Mouse (Mus musculus) heart, embryonic 11.5 days (tissue): ENCODE results near the gene Commd8. TPM values are rescaled to one million over a fixed set of nuclear protein-coding genes. Genes with fewer than 3 reads are reported as not detected.
A peak's percentile ranks its signal among the peaks of the same experiment; 100 is the strongest.

Experiments used
- ATAC-seq: fragments of 200-750 bp; cut with Nextera tagmentation; replicated peaks from 2 replicates; pipeline ENCODE4 v1.8.0; 2017; ENCODE audit warnings: moderate library complexity; ENCODE audit not compliant: insufficient number of reproducible peaks, low FRiP score, low TSS enrichment
- H3K27ac ChIP-seq: fragments of 300-500 bp; sonication (generic); 2 replicates; pipeline ENCODE4 v1.5.1; 2014; ENCODE audit warnings: mild to moderate bottlenecking, low read depth, low read length
- H3K27me3 ChIP-seq: fragments of 300-500 bp; sonication (generic); 2 replicates; pipeline ENCODE4 v1.6.1; 2014; ENCODE audit warnings: mild to moderate bottlenecking, low read length, mixed read lengths; ENCODE audit not compliant: control insufficient read depth, insufficient read depth
- H3K36me3 ChIP-seq: fragments of 300-500 bp; sonication (generic); 2 replicates; pipeline ENCODE4 v1.6.1; 2014; ENCODE audit warnings: mild to moderate bottlenecking, low read length, moderate library complexity, mixed read lengths; ENCODE audit not compliant: control insufficient read depth, insufficient read depth
- H3K4me1 ChIP-seq: fragments of 300-500 bp; sonication (generic); 2 replicates; pipeline ENCODE4 v1.6.1; 2014; ENCODE audit warnings: low read length; ENCODE audit not compliant: control insufficient read depth, insufficient read depth
- H3K4me2 ChIP-seq: fragments of 300-500 bp; sonication (generic); 2 replicates; pipeline ENCODE4 v1.6.1; 2014; ENCODE audit warnings: mild to moderate bottlenecking, moderate library complexity
- H3K4me3 ChIP-seq: fragments of 300-500 bp; sonication (generic); 2 replicates; pipeline ENCODE4 v1.5.1; 2014; ENCODE audit warnings: low read depth, low read length
- H3K9ac ChIP-seq: fragments of 300-500 bp; sonication (generic); 2 replicates; pipeline ENCODE4 v1.6.1; 2014; ENCODE audit warnings: mild to moderate bottlenecking, low read depth, low read length, moderate library complexity
- H3K9me3 ChIP-seq: fragments of 300-500 bp; sonication (generic); replicated peaks from 2 replicates; pipeline ENCODE4 v1.6.1; 2016; ENCODE audit warnings: low read length; ENCODE audit not compliant: control insufficient read depth
- WGBS: fragments of 180-500 bp; shearing (Covaris S2); extraction: QIAGEN DNeasy Blood & Tissue Kit; methylation state at CpG from one replicate; pipeline ENCODE4 v1.1.7; 2014; ENCODE audit not compliant: insufficient replicate concordance; 5-methylcytosine and 5-hydroxymethylcytosine counted together
- polyA plus RNA-seq: library from polyadenylated mRNA; unstranded; fragments of >200 nt; fragmentation: Nextera tagmentation; extraction: Ambion mirVana; gene quantifications from 2 replicates; pipeline ENCODE4 v1.2.1, GENCODE M21; 2014

Gene Commd8
- polyA plus RNA-seq, 1 experiment from 2014 or later, result 131 TPM

GRCm38 (mm10) chr5:72182804-72183203 is 14.8 kb upstream of the Commd8 start:
- Histone ChIP-seq H3K9me3 (no peaks in the 10 kb centered on the region), H3K4me3 (no peak overlapping the region), H3K36me3 (no peaks in the 10 kb centered on the region), H3K4me1 (peaks cover 5% of the 10 kb centered on the region; the same call in 1 of the 2 replicates), H3K27ac (no peak overlapping the region), H3K9ac (no peak overlapping the region), H3K27me3 (no peaks in the 10 kb centered on the region), H3K4me2 (no peak overlapping the region)
- ATAC-seq, result 0 out of 2 replicates have a peak, but pooled peaks have one; percentile 59
- 81% methylated on average over 4 of the region's 4 CpGs for WGBS

DNA sequence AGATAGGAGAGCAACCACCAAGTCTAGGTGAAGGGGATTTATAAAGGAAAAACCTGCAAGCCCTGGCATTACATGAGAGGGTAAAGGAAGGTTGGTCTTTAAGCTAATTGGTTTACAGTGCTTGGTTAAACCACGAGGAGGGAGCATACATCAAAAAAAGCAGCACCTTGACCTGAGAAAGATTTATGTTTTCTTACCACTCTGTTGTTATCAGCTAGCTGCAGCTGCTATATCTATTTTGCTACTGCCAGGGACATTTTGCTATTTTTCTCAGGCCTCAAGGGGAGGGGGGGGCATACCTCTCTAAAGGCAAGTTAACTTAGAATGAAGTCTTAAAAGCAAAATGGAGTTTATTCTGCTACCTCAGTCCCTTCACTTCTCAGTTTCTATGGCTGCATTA is 13.2 kb upstream of the Commd8 start:
- Histone ChIP-seq H3K27ac (no peak overlapping the region), H3K36me3 (no peaks in the 10 kb centered on the region), H3K27me3 (no peaks in the 10 kb centered on the region), H3K4me2 (no peak overlapping the region), H3K4me3 (no peak overlapping the region), H3K4me1 (peaks cover 5% of the 10 kb centered on the region; the same call in 1 of the 2 replicates), H3K9ac (no peak overlapping the region), H3K9me3 (no peaks in the 10 kb centered on the region)
- 4% methylated on average over 1 of the region's 1 CpGs for WGBS
- no peak for ATAC-seq

GRCm38 (mm10) chr5:72175530-72175929 is 7.5 kb upstream of the Commd8 start:
- H3K4me3 ChIP-seq, result no peak overlapping the region
- WGBS, result 24% methylated on average over 7 of the region's 7 CpGs
- H3K9ac ChIP-seq, result no peak overlapping the region
- no peaks in the 10 kb centered on the region for H3K27me3 ChIP-seq
- H3K9me3 ChIP-seq, result no peaks in the 10 kb centered on the region
- no peaks in the 10 kb centered on the region for H3K4me1 ChIP-seq
- peak overlapping the region; percentile 34 for H3K4me2 ChIP-seq
- H3K36me3 ChIP-seq, result no peaks in the 10 kb centered on the region
- H3K27ac ChIP-seq, result no peak overlapping the region
- no peak for ATAC-seq

- Histone ChIP-seq H3K27ac (no peak overlapping the region), H3K4me3 (no peak overlapping the region), H3K4me2 (peak overlapping the region; percentile 34; the same call in 1 of the 2 replicates), H3K9me3 (no peaks in the 10 kb centered on the region), H3K36me3 (no peaks in the 10 kb centered on the region), H3K4me1 (no peaks in the 10 kb centered on the region), H3K27me3 (no peaks in the 10 kb centered on the region), H3K9ac (no peak overlapping the region)
- 79% methylated on average over 4 of the region's 4 CpGs for WGBS
- no peak for ATAC-seq
Observed at GRCm38 (mm10) chr5:72175050-72175449, 7.1 kb upstream of the Commd8 start.

- Histone ChIP-seq H3K27ac (no peak overlapping the region), H3K36me3 (no peaks in the 10 kb centered on the region), H3K4me1 (no peaks in the 10 kb centered on the region), H3K9me3 (no peaks in the 10 kb centered on the region), H3K4me3 (no peak overlapping the region), H3K27me3 (no peaks in the 10 kb centered on the region), H3K9ac (no peak overlapping the region), H3K4me2 (no peak overlapping the region)
- WGBS, result 46% methylated on average over 1 of the region's 1 CpGs
- no peak for ATAC-seq
Observed at GRCm38 (mm10) chr5:72173521-72173920, 5.5 kb upstream of the Commd8 start.

DNA sequence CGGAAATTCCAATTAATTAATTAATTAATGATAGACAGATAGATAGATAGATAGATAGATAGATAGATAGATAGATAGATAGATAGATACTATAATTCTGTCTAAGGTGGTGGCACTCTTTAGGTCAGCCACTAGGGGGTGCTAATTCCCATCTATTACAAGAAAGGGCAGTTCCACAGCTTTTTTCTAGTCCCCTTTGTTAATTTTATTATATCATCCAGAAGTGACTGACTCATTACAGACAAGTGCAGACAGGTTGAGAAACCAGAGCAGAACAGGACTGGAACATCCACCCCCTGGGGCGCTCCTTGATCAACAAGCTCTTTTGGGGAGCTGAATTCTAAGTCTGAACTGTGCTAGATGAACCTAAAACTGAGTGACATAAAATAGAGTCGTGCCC is 4.7 kb upstream of the Commd8 start:
- Histone ChIP-seq H3K4me3 (no peak overlapping the region), H3K27ac (no peak overlapping the region), H3K9me3 (no peaks in the 10 kb centered on the region), H3K36me3 (no peaks in the 10 kb centered on the region), H3K4me1 (no peaks in the 10 kb centered on the region), H3K9ac (no peak overlapping the region), H3K27me3 (no peaks in the 10 kb centered on the region), H3K4me2 (no peak overlapping the region)
- 33% methylated on average over 3 of the region's 3 CpGs for WGBS
- no peak for ATAC-seq

DNA sequence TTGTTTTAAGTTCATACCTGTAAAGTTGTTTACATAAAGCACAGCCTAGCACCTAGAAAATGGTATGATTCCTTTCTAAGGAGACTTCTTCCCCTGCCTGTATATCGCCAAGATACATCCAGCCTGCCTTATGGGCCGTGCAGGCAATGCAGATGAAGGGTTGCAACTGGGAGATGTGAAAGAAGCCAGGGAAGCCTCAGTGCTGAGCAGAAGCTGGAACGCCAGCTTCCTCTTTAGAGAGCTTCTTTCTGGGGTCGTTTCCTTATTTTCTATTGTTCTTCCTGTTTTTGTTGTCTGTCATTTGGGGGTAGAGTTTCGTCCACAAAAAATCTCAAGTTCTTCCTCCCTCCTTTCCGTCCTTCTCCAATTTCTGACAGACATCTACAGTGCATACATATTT is 2.1 kb upstream of the Commd8 start:
- WGBS, result 58% methylated on average over 6 of the region's 6 CpGs
- H3K4me1 ChIP-seq, result peaks cover 16% of the 10 kb centered on the region
- no peak overlapping the region for H3K9ac ChIP-seq
- no peaks in the 10 kb centered on the region for H3K9me3 ChIP-seq
- H3K4me3 ChIP-seq, result no peak overlapping the region
- H3K4me2 ChIP-seq, result no peak overlapping the region
- ATAC-seq, result no peak
- H3K27me3 ChIP-seq, result no peaks in the 10 kb centered on the region
- H3K36me3 ChIP-seq, result no peaks in the 10 kb centered on the region
- H3K27ac ChIP-seq, result no peak overlapping the region

GRCm38 (mm10) chr5:72168285-72168621 is 264 bp upstream of the Commd8 start:
- peak overlapping the region; percentile 65 for H3K4me3 ChIP-seq
- no peaks in the 10 kb centered on the region for H3K36me3 ChIP-seq
- peak; percentile 36 for ATAC-seq
- peaks cover 16% of the 10 kb centered on the region for H3K4me1 ChIP-seq
- no peaks in the 10 kb centered on the region for H3K27me3 ChIP-seq
- 0% methylated on average over 4 of the region's 4 CpGs for WGBS
- no peaks in the 10 kb centered on the region for H3K9me3 ChIP-seq
- H3K9ac ChIP-seq, result peak overlapping the region; percentile 74; the same call in 1 of the 2 replicates
- peak overlapping the region; percentile 76 for H3K4me2 ChIP-seq
- H3K27ac ChIP-seq, result peak overlapping the region; percentile 7; the same call in 1 of the 2 replicates

DNA sequence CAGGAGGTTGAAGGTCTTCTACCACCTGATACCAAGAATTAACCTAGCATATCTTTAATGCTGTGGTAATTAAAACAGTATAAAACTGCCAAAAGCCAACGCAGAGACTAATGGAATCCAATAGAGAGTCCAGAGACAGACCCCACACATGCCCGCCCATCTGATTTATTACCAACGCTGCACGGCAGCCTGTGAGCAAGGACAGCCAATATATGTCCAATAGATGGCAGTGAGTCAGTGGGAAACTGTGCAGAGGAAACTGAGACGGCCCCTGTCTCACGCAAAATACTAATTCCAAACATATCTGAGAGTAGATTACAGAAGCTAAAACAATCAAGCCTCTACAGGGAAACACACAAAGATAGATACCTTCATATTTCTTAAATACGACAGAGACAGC is 3.6 kb downstream of the Commd8 start:
- 67% methylated on average over 7 of the region's 7 CpGs for WGBS
- no peak for ATAC-seq
- Histone ChIP-seq H3K9ac (no peak overlapping the region), H3K27me3 (no peaks in the 10 kb centered on the region), H3K27ac (no peak overlapping the region), H3K4me2 (no peak overlapping the region), H3K36me3 (peaks cover 14% of the 10 kb centered on the region), H3K4me3 (no peak overlapping the region), H3K4me1 (peaks cover 27% of the 10 kb centered on the region), H3K9me3 (no peaks in the 10 kb centered on the region)
